Mouse (Mus musculus): ENCODE data around the gene Hist1h4a. TPM values are rescaled to one million over a fixed set of nuclear protein-coding genes. Genes with fewer than 3 reads are reported as not detected.
"Not testable (repeated sequence)": the region's sequence is repeated elsewhere in the genome, so short reads cannot be mapped to it uniquely, and the experiment has no call there.

Gene Hist1h4a
- polyA plus RNA-seq, 1 experiment from 2014 or later: 0.60 TPM

- Histone ChIP-seq H3K27me3 (replicated peaks; ENCODE audit: control insufficient read depth, insufficient read depth, low read length) (no peaks in the 10 kb centered on the region), H3K4me3 (ENCODE audit: low read length) (peak overlapping the region; percentile 50), H3K4me1 (ENCODE audit: control insufficient read depth, insufficient read depth, low read length) (peaks cover 26% of the 10 kb centered on the region), H3K4me2 (ENCODE audit: low read depth, low read length) (peak overlapping the region; percentile 65), H3K9me3 (ENCODE audit: control insufficient read depth, low read length) (no peaks in the 10 kb centered on the region), H3K36me3 (ENCODE audit: control insufficient read depth, insufficient read depth, low read length) (no peaks in the 10 kb centered on the region), H3K27ac (ENCODE audit: low read length) (peak overlapping the region; percentile 93), H3K9ac (ENCODE audit: low read depth, low read length) (no peak overlapping the region; the same call in 1 of the 2 replicates)
- no peak for ATAC-seq
- 75% methylated on average over 1 of the region's 1 CpGs for WGBS
Observed at GRCm38 (mm10) chr13:23759916-23760239, 1.2 kb downstream of the Hist1h4a start.

GRCm38 (mm10) chr13:23759251-23759771 is 1.7 kb downstream of the Hist1h4a start:
- H3K9me3 ChIP-seq (ENCODE audit: control insufficient read depth, low read length): no peaks in the 10 kb centered on the region
- H3K9ac ChIP-seq (ENCODE audit: low read depth, low read length): no peak overlapping the region
- no peaks in the 10 kb centered on the region for H3K27me3 ChIP-seq (replicated peaks; ENCODE audit: control insufficient read depth, insufficient read depth, low read length)
- H3K4me1 ChIP-seq (ENCODE audit: control insufficient read depth, insufficient read depth, low read length): peaks cover 21% of the 10 kb centered on the region
- WGBS: 82% methylated on average over 3 of the region's 3 CpGs
- H3K4me3 ChIP-seq (ENCODE audit: low read length): no peak overlapping the region
- H3K36me3 ChIP-seq (ENCODE audit: control insufficient read depth, insufficient read depth, low read length): no peaks in the 10 kb centered on the region
- H3K4me2 ChIP-seq (ENCODE audit: low read depth, low read length): no peak overlapping the region
- H3K27ac ChIP-seq (ENCODE audit: low read length): no peak overlapping the region
- no peak for ATAC-seq

- H3K9me3 ChIP-seq (ENCODE audit: control insufficient read depth, low read length): no peaks in the 10 kb centered on the region
- no peaks in the 10 kb centered on the region for H3K27me3 ChIP-seq (replicated peaks; ENCODE audit: control insufficient read depth, insufficient read depth, low read length)
- WGBS: 44% methylated on average over 3 of the region's 3 CpGs
- no peak overlapping the region for H3K27ac ChIP-seq (ENCODE audit: low read length)
- no peak overlapping the region for H3K4me2 ChIP-seq (ENCODE audit: low read depth, low read length)
- no peak overlapping the region for H3K9ac ChIP-seq (ENCODE audit: low read depth, low read length)
- no peaks in the 10 kb centered on the region for H3K36me3 ChIP-seq (ENCODE audit: control insufficient read depth, insufficient read depth, low read length)
- H3K4me1 ChIP-seq (ENCODE audit: control insufficient read depth, insufficient read depth, low read length): 0 out of 2 replicates have a peak, but pooled peaks cover 12% of the 10 kb centered on the region
- no peak for ATAC-seq
- H3K4me3 ChIP-seq (ENCODE audit: low read length): no peak overlapping the region
Observed at GRCm38 (mm10) chr13:23757921-23758320, 3.1 kb downstream of the Hist1h4a start.

- WGBS: under 1% methylated on average over 18 of the region's 23 CpGs
- Histone ChIP-seq H3K4me2 (ENCODE audit: low read depth, low read length) (peak overlapping the region; percentile 67), H3K27me3 (replicated peaks; ENCODE audit: control insufficient read depth, insufficient read depth, low read length) (no peaks in the 10 kb centered on the region), H3K9me3 (ENCODE audit: control insufficient read depth, low read length) (no peaks in the 10 kb centered on the region), H3K27ac (ENCODE audit: low read length) (peak overlapping the region; percentile 92), H3K4me1 (ENCODE audit: control insufficient read depth, insufficient read depth, low read length) (0 out of 2 replicates have a peak, but pooled peaks cover 12% of the 10 kb centered on the region), H3K36me3 (ENCODE audit: control insufficient read depth, insufficient read depth, low read length) (no peaks in the 10 kb centered on the region), H3K9ac (ENCODE audit: low read depth, low read length) (peak overlapping the region; percentile 68), H3K4me3 (ENCODE audit: low read length) (peak overlapping the region; percentile 46)
- ATAC-seq: peak; percentile 6; the same call in 1 of the 2 replicates
Observed at GRCm38 (mm10) chr13:23757211-23757773, 3.7 kb downstream of the Hist1h4a start.

- H3K27ac ChIP-seq (ENCODE audit: low read length): peak within 1 kb of the TSS; percentile 92
- H3K4me3 ChIP-seq (ENCODE audit: low read length): peak within 1 kb of the TSS; percentile 46
- H3K36me3 ChIP-seq (ENCODE audit: control insufficient read depth, insufficient read depth, low read length): no peaks in the 10 kb centered on the region
- 0 out of 2 replicates have a peak, but pooled peaks cover 12% of the 10 kb centered on the region for H3K4me1 ChIP-seq (ENCODE audit: control insufficient read depth, insufficient read depth, low read length)
- H3K9me3 ChIP-seq (ENCODE audit: control insufficient read depth, low read length): no peaks in the 10 kb centered on the region
- 1% methylated on average over 12 of the region's 22 CpGs for WGBS
- no peaks in the 10 kb centered on the region for H3K27me3 ChIP-seq (replicated peaks; ENCODE audit: control insufficient read depth, insufficient read depth, low read length)
- peak within 1 kb of the TSS; percentile 68 for H3K9ac ChIP-seq (ENCODE audit: low read depth, low read length)
- H3K4me2 ChIP-seq (ENCODE audit: low read depth, low read length): peak within 1 kb of the TSS; percentile 67
- ATAC-seq: peak; percentile 78
Observed at GRCm38 (mm10) chr13:23756790-23757189, 4.2 kb downstream of the Hist1h4a start, which contains the start of gene Hist1h4b. Gene Hist1h4b (plus strand): TSS chr13:23757013.

GRCm38 (mm10) chr13:23755000-23755399 is 6.0 kb downstream of the Hist1h4a start:
- Histone ChIP-seq H3K4me1 (ENCODE audit: control insufficient read depth, insufficient read depth, low read length) (0 out of 2 replicates have a peak, but pooled peaks cover 7% of the 10 kb centered on the region), H3K27ac (ENCODE audit: low read length) (no peak overlapping the region), H3K27me3 (replicated peaks; ENCODE audit: control insufficient read depth, insufficient read depth, low read length) (no peaks in the 10 kb centered on the region)

GRCm38 (mm10) chr13:23753314-23754078 is 7.5 kb downstream of the Hist1h4a start:
- no peak for ATAC-seq
- H3K27me3 ChIP-seq (replicated peaks; ENCODE audit: control insufficient read depth, insufficient read depth, low read length): no peaks in the 10 kb centered on the region
- H3K9ac ChIP-seq (ENCODE audit: low read depth, low read length): no peak overlapping the region
- H3K27ac ChIP-seq (ENCODE audit: low read length): no peak overlapping the region
- no peak overlapping the region for H3K4me3 ChIP-seq (ENCODE audit: low read length)
- no peaks in the 10 kb centered on the region for H3K9me3 ChIP-seq (ENCODE audit: control insufficient read depth, low read length)
- H3K36me3 ChIP-seq (ENCODE audit: control insufficient read depth, insufficient read depth, low read length): no peaks in the 10 kb centered on the region
- WGBS: 57% methylated on average over 4 of the region's 4 CpGs
- H3K4me1 ChIP-seq (ENCODE audit: control insufficient read depth, insufficient read depth, low read length): 0 out of 2 replicates have a peak, but pooled peaks cover 3% of the 10 kb centered on the region
- no peak overlapping the region; the same call in 1 of the 2 replicates for H3K4me2 ChIP-seq (ENCODE audit: low read depth, low read length)

More at GRCm38 (mm10) chr13:23755000-23755399, 6.0 kb downstream of the Hist1h4a start:
- no peaks in the 10 kb centered on the region for H3K9me3 ChIP-seq (ENCODE audit: control insufficient read depth, low read length)
- no peak for ATAC-seq
- no peak overlapping the region for H3K4me3 ChIP-seq (ENCODE audit: low read length)
- no peak overlapping the region for H3K9ac ChIP-seq (ENCODE audit: low read depth, low read length)
- no peaks in the 10 kb centered on the region for H3K36me3 ChIP-seq (ENCODE audit: control insufficient read depth, insufficient read depth, low read length)
- H3K4me2 ChIP-seq (ENCODE audit: low read depth, low read length): no peak overlapping the region

- H3K4me2 ChIP-seq (ENCODE audit: low read depth, low read length): peak overlapping the region; percentile 56
- ATAC-seq: no peak
- no peaks in the 10 kb centered on the region for H3K9me3 ChIP-seq (ENCODE audit: control insufficient read depth, low read length)
- H3K36me3 ChIP-seq (ENCODE audit: control insufficient read depth, insufficient read depth, low read length): no peaks in the 10 kb centered on the region
- H3K4me1 ChIP-seq (ENCODE audit: control insufficient read depth, insufficient read depth, low read length): peaks cover 8% of the 10 kb centered on the region; the same call in 1 of the 2 replicates
- peak overlapping the region; percentile 54 for H3K9ac ChIP-seq (ENCODE audit: low read depth, low read length)
- peak overlapping the region; percentile 61; the same call in 1 of the 2 replicates for H3K27ac ChIP-seq (ENCODE audit: low read length)
- WGBS: 4% methylated on average over 6 of the region's 6 CpGs
- peak overlapping the region; percentile 41 for H3K4me3 ChIP-seq (ENCODE audit: low read length)
- no peaks in the 10 kb centered on the region for H3K27me3 ChIP-seq (replicated peaks; ENCODE audit: control insufficient read depth, insufficient read depth, low read length)
Observed at GRCm38 (mm10) chr13:23752742-23753172, 8.3 kb downstream of the Hist1h4a start.

- Histone ChIP-seq H3K4me2 (ENCODE audit: low read depth, low read length) (peak within 1 kb of the TSS; percentile 56), H3K27ac (ENCODE audit: low read length) (peak within 1 kb of the TSS; percentile 95), H3K9ac (ENCODE audit: low read depth, low read length) (peak within 1 kb of the TSS; percentile 66), H3K4me3 (ENCODE audit: low read length) (peak within 1 kb of the TSS; percentile 48)
- not testable (repeated sequence) for H3K4me1 ChIP-seq (ENCODE audit: control insufficient read depth, insufficient read depth, low read length); H3K27me3 ChIP-seq (replicated peaks; ENCODE audit: control insufficient read depth, insufficient read depth, low read length); H3K9me3 ChIP-seq (ENCODE audit: control insufficient read depth, low read length); H3K36me3 ChIP-seq (ENCODE audit: control insufficient read depth, insufficient read depth, low read length)
- ATAC-seq: peak; percentile 88
- WGBS: under 1% methylated on average over 14 of the region's 47 CpGs
Observed at GRCm38 (mm10) chr13:23752067-23752741, 8.8 kb downstream of the Hist1h4a start, which contains the start of gene Hist1h3b. Gene Hist1h3b (plus strand): TSS chr13:23752267.

Data from intestine, embryonic 16.5 days (tissue).